Mouse (Mus musculus) WW6 (cell line): ENCODE results near the gene Krtap19-2.
A peak's percentile ranks its signal among the peaks of the same experiment; 100 is the strongest.

Source experiments
- DNase-seq: peaks from one replicate; pipeline ENCODE4 v3.0.0-alpha.2; 2013; ENCODE audit warnings: low read depth, low spot score

Gene Krtap19-2

GRCm38 (mm10) chr16:88874169-88874568, at the start of gene Krtap19-2:
Gene Krtap19-2, minus strand, starts transcription at chr16:88874269.
- no peak for DNase-seq

- no peak for DNase-seq
These were observed 22.3 kb upstream of the Krtap19-2 start, which contains the start of gene Krtap19-5 for GRCm38 (mm10) chr16:88896357-88896756. Gene Krtap19-5, minus strand, starts transcription at chr16:88896457.

- no peak for DNase-seq
These were observed 12.8 kb upstream of the Krtap19-2 start for GRCm38 (mm10) chr16:88886870-88887269.

- DNase-seq: no peak
These were observed 10.9 kb upstream of the Krtap19-2 start, which contains the start of gene Krtap19-4 for GRCm38 (mm10) chr16:88884989-88885388. Gene Krtap19-4, minus strand, starts transcription at chr16:88885089.

- DNase-seq: no peak
These were observed 3.9 kb upstream of the Krtap19-2 start, which contains the start of gene Krtap19-3 for GRCm38 (mm10) chr16:88877938-88878337. Gene Krtap19-3, minus strand, starts transcription at chr16:88878038.

GRCm38 (mm10) chr16:88869311-88869710, 4.8 kb downstream of the Krtap19-2 start, which contains the start of gene Krtap19-1:
Gene Krtap19-1, minus strand, starts transcription at chr16:88869411.
- DNase-seq: no peak

- DNase-seq: no peak
These were observed 9.1 kb downstream of the Krtap19-2 start for GRCm38 (mm10) chr16:88864887-88865407.

- DNase-seq: peak; percentile 3
These were observed 22.6 kb downstream of the Krtap19-2 start for GRCm38 (mm10) chr16:88851450-88851849.

GRCm38 (mm10) chr16:88848558-88848957, 25.5 kb downstream of the Krtap19-2 start:
- no peak for DNase-seq

- no peak for DNase-seq
These were observed 26.7 kb downstream of the Krtap19-2 start for GRCm38 (mm10) chr16:88847363-88847762.

GRCm38 (mm10) chr16:88826978-88827377, 47.1 kb downstream of the Krtap19-2 start:
- DNase-seq: no peak

GRCm38 (mm10) chr16:88826095-88826652, 47.9 kb downstream of the Krtap19-2 start, which contains the start of gene Krtap14:
Gene Krtap14, minus strand, starts transcription at chr16:88826145.
- no peak for DNase-seq

GRCm38 (mm10) chr16:88823736-88824135, 50.3 kb downstream of the Krtap19-2 start:
- DNase-seq: no peak
